Mouse (Mus musculus) testis, adult 2 months (tissue): Measurements from ENCODE around the gene Atg13.

Source experiments
- CTCF ChIP-seq: fragments of 200-500 bp; IDR thresholded peaks from 2 replicates; pipeline ENCODE4 v1.5.1; 2012; ENCODE audit warnings: low read depth, mild to moderate bottlenecking, inconsistent platforms, low read length, moderate library complexity; ENCODE audit not compliant: control insufficient read depth, insufficient read depth, insufficient replicate concordance
- POLR2A ChIP-seq: fragments of 200-500 bp; IDR thresholded peaks from 2 replicates; pipeline ENCODE4 v1.6.1; 2012; ENCODE audit warnings: low read depth, mild to moderate bottlenecking, inconsistent platforms, low read length, moderate library complexity; ENCODE audit not compliant: control insufficient read depth

DNA sequence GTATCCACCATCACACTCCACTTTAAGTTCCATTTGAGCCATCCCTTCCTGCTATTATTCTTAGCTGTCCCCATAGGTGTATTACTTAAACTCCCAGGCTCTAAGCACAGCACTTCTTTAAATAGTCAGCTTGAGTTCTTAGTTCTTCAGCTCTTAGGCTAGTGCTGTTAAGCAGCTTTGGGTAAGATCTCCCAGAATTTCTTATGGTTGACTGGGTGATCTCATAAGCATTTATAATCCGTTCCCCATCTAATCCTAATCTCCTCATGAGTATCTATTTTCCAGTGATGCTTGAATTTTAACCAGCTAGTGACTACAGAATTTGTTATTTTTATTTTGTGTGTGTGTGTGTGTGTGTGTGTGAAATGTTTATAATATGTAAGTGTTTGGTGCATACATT is 4.5 kb upstream of the Atg13 start:
- no peak for TF ChIP-seq CTCF
- TF ChIP-seq POLR2A = no peak
